Mouse (Mus musculus): ENCODE measurements around the gene Suv39h2. TPM values are rescaled to one million over a fixed set of nuclear protein-coding genes. Genes with fewer than 3 reads are reported as not detected.

Gene Suv39h2
- 10.9 and 20.8 TPM in 2 replicates for total RNA-seq (2017)

DNA sequence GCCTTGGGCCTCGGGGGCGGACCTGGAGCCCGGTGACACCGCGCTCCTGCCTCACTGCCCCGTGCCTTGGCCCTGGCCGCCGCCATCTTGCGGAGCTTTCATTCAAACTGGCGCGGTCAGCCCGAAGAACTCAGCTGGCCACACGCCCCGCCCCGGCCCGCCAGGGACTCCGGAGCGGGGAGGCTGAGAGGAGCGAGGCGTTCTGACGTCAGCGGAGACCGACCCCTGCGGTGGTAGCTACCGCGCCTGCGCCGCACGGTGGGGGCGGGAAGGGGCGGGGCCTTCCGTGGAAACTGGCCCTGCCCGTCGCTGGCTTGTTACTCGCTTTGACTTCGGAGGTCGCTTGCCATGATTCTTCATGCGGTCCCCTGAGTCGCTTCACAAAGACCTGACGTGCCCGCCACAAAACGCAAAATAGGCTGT, at the start of gene Suv39h2:
TSS of gene Suv39h2 (minus strand) at position 171 of the 423 bp plus-strand sequence.
- ATAC-seq (replicated peaks in 1 of 2; ENCODE audit: insufficient read depth in 1 of 2, low FRiP score in 2 of 2, low TSS enrichment in 1 of 2, low read depth in 1 of 2, poor library complexity in 2 of 2, severe bottlenecking in 2 of 2), result peak; percentile 93 to 94

GRCm38 (mm10) chr2:3522558-3522957, 47.7 kb upstream of the Suv39h2 start:
- ATAC-seq (replicated peaks in 1 of 2; ENCODE audit: insufficient read depth in 1 of 2, low FRiP score in 2 of 2, low TSS enrichment in 1 of 2, low read depth in 1 of 2, poor library complexity in 2 of 2, severe bottlenecking in 2 of 2), result no peak

- peak; percentile 97 to 98 for ATAC-seq (replicated peaks in 1 of 2; ENCODE audit: insufficient read depth in 1 of 2, low FRiP score in 2 of 2, low TSS enrichment in 1 of 2, low read depth in 1 of 2, poor library complexity in 2 of 2, severe bottlenecking in 2 of 2)
These were observed 38.0 kb upstream of the Suv39h2 start, which contains the start of the genes Gm45902, Hspa14 and Cdnf for GRCm38 (mm10) chr2:3512552-3513454. Gene Gm45902 (minus strand): TSS chr2:3512790. Gene Hspa14 (minus strand): TSS chr2:3512814. Gene Cdnf (plus strand): TSS chr2:3513030.

DNA sequence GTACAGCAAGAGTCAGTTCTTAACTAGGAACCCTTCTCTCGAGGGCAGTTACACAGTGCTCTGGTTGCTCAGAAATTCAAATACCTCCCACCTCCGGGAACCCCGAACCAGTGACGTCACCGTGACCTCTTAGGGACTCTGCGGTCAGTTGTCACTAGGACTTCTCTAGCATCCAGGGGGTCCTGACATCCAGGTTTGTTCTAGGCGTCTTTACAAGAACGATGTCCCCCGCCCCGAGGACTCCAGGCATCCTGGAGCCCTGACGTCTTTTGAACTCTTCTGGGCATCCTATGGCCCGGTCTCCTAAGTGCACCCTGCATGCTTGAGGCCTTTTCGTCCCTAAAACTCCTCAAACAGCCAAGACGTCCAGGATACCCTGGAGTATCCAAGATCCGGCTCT, 37.2 kb upstream of the Suv39h2 start:
- ATAC-seq (replicated peaks in 1 of 2; ENCODE audit: insufficient read depth in 1 of 2, low FRiP score in 2 of 2, low TSS enrichment in 1 of 2, low read depth in 1 of 2, poor library complexity in 2 of 2, severe bottlenecking in 2 of 2), result peak; percentile 1 to 20; a peak in 2 of 4 replicates

GRCm38 (mm10) chr2:3500886-3501285, 26.1 kb upstream of the Suv39h2 start:
- 0 out of 4 replicates have a peak, but pooled peaks of 1 of the 2 experiments have one; percentile 27 for ATAC-seq (replicated peaks in 1 of 2; ENCODE audit: insufficient read depth in 1 of 2, low FRiP score in 2 of 2, low TSS enrichment in 1 of 2, low read depth in 1 of 2, poor library complexity in 2 of 2, severe bottlenecking in 2 of 2)

DNA sequence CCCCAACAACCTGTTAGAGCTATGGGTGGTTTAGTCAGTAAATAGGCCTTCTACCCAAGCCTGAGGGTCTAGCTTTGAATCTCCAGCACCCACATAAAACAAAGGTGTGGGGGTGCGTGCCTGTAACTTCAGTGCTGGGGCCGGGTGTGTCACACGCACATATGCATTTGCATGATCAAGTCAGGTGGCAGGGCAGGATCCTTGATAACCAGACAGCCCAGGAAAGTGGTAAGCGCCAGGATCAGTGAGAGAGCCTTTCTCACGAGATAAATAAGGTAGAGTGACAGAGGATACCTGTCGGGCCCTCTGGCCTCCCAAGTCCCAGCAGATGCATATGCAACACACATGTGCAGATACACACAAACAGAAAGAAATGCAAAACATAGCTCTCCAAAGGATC, 24.7 kb upstream of the Suv39h2 start:
- ATAC-seq (replicated peaks in 1 of 2; ENCODE audit: insufficient read depth in 1 of 2, low FRiP score in 2 of 2, low TSS enrichment in 1 of 2, low read depth in 1 of 2, poor library complexity in 2 of 2, severe bottlenecking in 2 of 2), result no peak

DNA sequence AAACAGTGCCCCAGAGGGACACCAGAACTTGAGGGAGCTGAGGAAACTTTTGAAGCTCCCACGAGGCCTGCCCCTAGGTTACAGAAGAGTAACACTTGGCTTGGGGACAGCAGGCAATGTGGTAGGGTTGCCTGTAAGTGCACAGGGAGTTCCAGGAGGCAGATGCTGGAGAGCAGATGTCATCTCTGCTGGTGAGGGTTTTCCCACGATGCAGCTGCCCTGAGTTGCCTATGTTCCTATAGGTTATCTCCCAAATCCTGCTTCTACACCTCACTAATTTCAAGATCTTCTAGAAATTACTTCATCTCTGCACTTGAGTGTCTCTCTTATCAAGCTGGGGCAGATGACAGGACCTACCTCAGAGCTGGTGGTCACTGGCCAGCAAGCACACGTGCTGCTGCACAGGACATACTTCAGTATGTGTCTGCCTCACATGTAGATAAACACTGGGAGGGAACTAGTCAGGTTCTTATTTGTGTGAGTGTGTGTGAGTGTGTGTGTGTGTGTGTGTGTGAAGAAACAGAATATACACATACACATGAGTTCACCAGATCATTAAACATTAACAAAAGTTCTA, 19.1 kb upstream of the Suv39h2 start:
- no peak for ATAC-seq (replicated peaks in 1 of 2; ENCODE audit: insufficient read depth in 1 of 2, low FRiP score in 2 of 2, low TSS enrichment in 1 of 2, low read depth in 1 of 2, poor library complexity in 2 of 2, severe bottlenecking in 2 of 2)

DNA sequence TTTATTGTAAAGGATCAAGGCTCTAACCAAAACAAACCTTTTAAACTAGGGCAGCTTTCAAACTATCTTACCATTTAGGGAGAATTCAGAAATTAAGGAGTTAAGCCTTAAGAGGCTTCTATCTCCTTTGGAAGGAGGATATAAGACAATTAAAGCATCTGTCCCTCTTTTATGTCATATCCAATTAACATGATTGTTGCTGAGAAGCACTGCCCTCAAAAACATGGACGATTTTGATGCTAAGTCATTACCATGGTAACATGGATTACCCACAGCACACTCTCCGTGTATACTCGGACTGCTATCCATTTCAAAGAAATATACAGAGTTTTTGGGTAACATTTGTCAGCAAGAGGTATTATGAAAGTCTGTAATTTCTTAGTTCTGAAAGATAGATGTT, 15.0 kb upstream of the Suv39h2 start:
- no peak for ATAC-seq (replicated peaks in 1 of 2; ENCODE audit: insufficient read depth in 1 of 2, low FRiP score in 2 of 2, low TSS enrichment in 1 of 2, low read depth in 1 of 2, poor library complexity in 2 of 2, severe bottlenecking in 2 of 2)

DNA sequence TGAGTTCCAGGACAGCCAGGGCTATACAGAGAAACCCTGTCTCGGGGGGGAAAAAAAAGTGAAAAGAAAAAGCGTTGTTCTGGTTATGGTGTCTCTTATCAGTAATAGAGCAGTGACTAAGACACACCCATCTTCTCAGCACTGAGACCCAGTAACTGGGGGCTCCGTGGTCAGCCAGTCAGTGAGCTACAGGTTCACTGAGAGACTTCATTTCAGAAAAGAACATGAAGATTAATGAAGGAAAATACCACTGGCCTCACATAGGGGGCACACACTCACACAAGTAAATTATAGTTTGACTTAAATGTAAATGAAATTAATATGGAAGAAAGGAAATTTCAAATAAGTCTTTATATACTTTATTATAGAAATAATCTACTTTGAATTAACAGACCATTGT, 5.4 kb upstream of the Suv39h2 start:
- peak in 1 of 2 experiments; percentile 36; a peak in 1 of 4 replicates for ATAC-seq (replicated peaks in 1 of 2; ENCODE audit: insufficient read depth in 1 of 2, low FRiP score in 2 of 2, low TSS enrichment in 1 of 2, low read depth in 1 of 2, poor library complexity in 2 of 2, severe bottlenecking in 2 of 2)

GRCm38 (mm10) chr2:3475746-3476251, 968 bp upstream of the Suv39h2 start:
- ATAC-seq (replicated peaks in 1 of 2; ENCODE audit: insufficient read depth in 1 of 2, low FRiP score in 2 of 2, low TSS enrichment in 1 of 2, low read depth in 1 of 2, poor library complexity in 2 of 2, severe bottlenecking in 2 of 2), result no peak

GRCm38 (mm10) chr2:3474361-3474805, 448 bp downstream of the Suv39h2 start:
- ATAC-seq (replicated peaks in 1 of 2; ENCODE audit: insufficient read depth in 1 of 2, low FRiP score in 2 of 2, low TSS enrichment in 1 of 2, low read depth in 1 of 2, poor library complexity in 2 of 2, severe bottlenecking in 2 of 2), result peak in 1 of 2 experiments; percentile 18; a peak in 3 of 4 replicates

GRCm38 (mm10) chr2:3473891-3474290, 940 bp downstream of the Suv39h2 start:
- ATAC-seq (replicated peaks in 1 of 2; ENCODE audit: insufficient read depth in 1 of 2, low FRiP score in 2 of 2, low TSS enrichment in 1 of 2, low read depth in 1 of 2, poor library complexity in 2 of 2, severe bottlenecking in 2 of 2), result no peak

GRCm38 (mm10) chr2:3456590-3456989, 18.2 kb downstream of the Suv39h2 start:
- 0 out of 4 replicates have a peak, but pooled peaks of 1 of the 2 experiments have one; percentile 53 for ATAC-seq (replicated peaks in 1 of 2; ENCODE audit: insufficient read depth in 1 of 2, low FRiP score in 2 of 2, low TSS enrichment in 1 of 2, low read depth in 1 of 2, poor library complexity in 2 of 2, severe bottlenecking in 2 of 2)

- ATAC-seq (replicated peaks in 1 of 2; ENCODE audit: insufficient read depth in 1 of 2, low FRiP score in 2 of 2, low TSS enrichment in 1 of 2, low read depth in 1 of 2, poor library complexity in 2 of 2, severe bottlenecking in 2 of 2), result no peak
These were observed 21.7 kb downstream of the Suv39h2 start for GRCm38 (mm10) chr2:3453096-3453495.

- no peak for ATAC-seq (replicated peaks in 1 of 2; ENCODE audit: insufficient read depth in 1 of 2, low FRiP score in 2 of 2, low TSS enrichment in 1 of 2, low read depth in 1 of 2, poor library complexity in 2 of 2, severe bottlenecking in 2 of 2)
These were observed 25.4 kb downstream of the Suv39h2 start for GRCm38 (mm10) chr2:3449431-3449830.

DNA sequence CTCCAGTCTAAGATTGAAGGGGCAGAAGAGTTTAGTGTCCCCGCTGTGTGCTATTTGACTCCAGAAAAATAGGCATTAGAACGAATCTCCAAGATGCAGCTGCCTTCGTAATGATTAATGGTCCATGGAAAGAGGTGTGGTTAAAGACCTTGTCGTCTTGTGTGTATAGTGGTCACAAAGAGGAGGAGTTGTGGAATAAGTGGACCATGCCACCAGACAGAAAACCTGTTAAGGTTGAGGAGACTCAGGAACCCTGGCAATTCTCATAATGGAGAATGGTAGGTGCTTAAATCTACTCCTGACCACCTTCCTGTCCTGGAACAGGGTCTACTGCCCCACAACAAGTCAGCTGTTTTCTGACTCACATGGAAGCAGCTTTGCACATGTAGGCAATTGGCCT, 28.8 kb downstream of the Suv39h2 start:
- ATAC-seq (replicated peaks in 1 of 2; ENCODE audit: insufficient read depth in 1 of 2, low FRiP score in 2 of 2, low TSS enrichment in 1 of 2, low read depth in 1 of 2, poor library complexity in 2 of 2, severe bottlenecking in 2 of 2), result no peak

- no peak for ATAC-seq (replicated peaks in 1 of 2; ENCODE audit: insufficient read depth in 1 of 2, low FRiP score in 2 of 2, low TSS enrichment in 1 of 2, low read depth in 1 of 2, poor library complexity in 2 of 2, severe bottlenecking in 2 of 2)
These were observed 30.6 kb downstream of the Suv39h2 start for GRCm38 (mm10) chr2:3444206-3444605.

DNA sequence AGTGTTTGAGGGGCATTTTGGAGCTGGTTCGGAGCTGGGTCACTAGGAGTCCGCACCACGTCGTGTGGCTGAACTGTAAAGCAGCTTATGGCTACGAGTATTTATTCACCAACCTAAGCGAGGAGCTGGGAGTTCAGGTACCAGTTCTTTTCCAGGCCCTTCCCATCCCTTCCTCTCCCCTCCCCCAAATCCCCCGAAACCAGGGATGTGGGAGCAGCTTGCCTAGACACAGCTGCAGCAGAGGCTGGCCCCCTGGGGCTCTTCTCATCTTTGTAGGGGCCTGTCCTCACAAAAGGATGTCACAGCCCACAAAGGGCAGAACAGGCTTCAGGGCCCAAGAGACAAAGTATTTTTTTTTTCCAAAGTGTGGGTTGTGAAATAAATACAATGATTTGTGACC, 36.9 kb downstream of the Suv39h2 start:
- no peak for ATAC-seq (replicated peaks in 1 of 2; ENCODE audit: insufficient read depth in 1 of 2, low FRiP score in 2 of 2, low TSS enrichment in 1 of 2, low read depth in 1 of 2, poor library complexity in 2 of 2, severe bottlenecking in 2 of 2)
